Mouse (Mus musculus): Measurements from ENCODE around the gene Ntf3.

Gene Ntf3

DNA sequence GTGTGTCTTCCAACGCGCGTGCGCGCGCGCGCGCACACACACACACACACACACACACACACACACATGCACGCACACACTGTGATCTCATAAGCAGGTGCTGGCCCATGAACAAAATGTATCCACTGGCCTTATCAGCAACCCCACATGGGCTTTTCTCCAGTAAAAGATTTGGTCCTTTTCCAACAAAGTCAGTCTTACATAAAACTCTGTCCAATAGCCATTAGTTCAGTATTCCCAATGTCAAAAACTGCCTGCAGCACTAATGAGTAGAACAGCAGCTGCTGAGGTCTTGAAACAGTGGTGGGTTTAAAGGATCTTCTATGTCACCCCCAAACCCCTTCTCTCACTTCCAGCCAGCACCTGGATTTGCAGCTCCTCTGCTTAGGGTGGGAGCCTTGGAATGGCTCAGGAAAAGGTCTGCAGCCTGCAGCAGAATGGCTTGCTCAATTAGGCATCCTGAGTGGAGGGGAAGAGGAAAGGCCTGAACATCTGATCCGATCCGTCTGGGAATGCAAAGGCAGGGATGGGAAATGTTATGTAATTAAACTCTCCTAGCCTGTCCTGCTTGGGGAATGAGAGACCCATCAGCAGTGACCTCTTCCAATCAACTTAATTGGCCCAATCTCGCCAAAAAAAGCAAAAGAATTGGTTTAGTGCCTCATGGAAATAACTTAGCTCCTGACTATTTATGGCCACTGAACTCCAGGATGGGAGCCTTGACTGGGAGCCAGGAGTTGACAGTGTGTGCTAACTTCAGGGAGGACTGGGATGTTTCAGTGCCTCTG lies 7.2 kb downstream of the Ntf3 start:
- no peak for DNase-seq (ENCODE audit: low spot score in 2 of 2)

GRCm38 (mm10) chr6:126155928-126156327 lies 10.8 kb downstream of the Ntf3 start:
- DNase-seq (ENCODE audit: low spot score in 2 of 2) = no peak

- no peak for DNase-seq (ENCODE audit: low spot score in 2 of 2)
These were observed 12.2 kb downstream of the Ntf3 start for GRCm38 (mm10) chr6:126154372-126154982.

DNA sequence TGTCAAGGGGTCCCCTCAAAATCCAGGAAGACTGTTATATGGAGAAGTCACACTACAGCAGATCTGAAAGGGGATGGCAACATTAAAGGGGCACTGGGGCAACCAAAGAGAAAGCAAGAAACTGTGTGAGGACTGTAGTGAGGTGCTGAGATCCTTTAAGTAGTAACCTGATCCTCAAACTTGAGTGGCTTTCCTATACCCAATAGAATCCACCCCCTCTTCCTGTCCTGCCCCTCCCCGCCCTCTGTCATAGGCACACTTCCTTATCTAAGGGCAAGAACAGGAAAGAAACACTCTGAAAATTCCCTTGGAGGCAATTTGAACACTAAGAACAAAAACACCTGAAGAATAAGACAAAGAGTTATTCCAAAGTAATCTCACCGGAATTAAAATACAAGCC lies 13.6 kb downstream of the Ntf3 start:
- DNase-seq (ENCODE audit: low spot score in 2 of 2) = no peak

- no peak for DNase-seq (ENCODE audit: low spot score in 2 of 2)
These were observed 23.1 kb downstream of the Ntf3 start for GRCm38 (mm10) chr6:126143659-126144058.

GRCm38 (mm10) chr6:126142741-126143140 lies 24.0 kb downstream of the Ntf3 start:
- no peak for DNase-seq (ENCODE audit: low spot score in 2 of 2)

- DNase-seq (ENCODE audit: low spot score in 2 of 2) = no peak
These were observed 24.6 kb downstream of the Ntf3 start for GRCm38 (mm10) chr6:126142021-126142554.

DNA sequence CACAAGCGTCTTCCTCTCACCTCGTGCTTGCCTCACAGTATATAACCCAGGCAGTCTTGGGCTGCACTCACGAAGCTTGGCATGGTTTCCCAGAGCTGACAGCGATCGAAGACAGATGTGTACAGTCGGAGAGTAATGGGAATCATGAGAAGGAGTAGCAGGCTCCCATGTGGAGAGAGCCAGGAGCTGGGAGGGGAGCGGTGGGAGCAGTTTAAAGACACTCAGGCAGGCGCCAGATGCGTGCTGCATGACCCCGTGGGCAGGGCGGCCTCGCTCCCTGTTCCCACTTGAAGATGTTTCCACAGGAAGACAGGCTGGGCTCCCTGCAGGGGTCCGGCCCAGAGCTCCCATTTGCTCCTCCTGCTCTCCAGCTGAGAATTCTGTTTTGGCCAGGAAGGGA lies 25.2 kb downstream of the Ntf3 start:
- peak; percentile 42 to 67 for DNase-seq (ENCODE audit: low spot score in 2 of 2)

DNA sequence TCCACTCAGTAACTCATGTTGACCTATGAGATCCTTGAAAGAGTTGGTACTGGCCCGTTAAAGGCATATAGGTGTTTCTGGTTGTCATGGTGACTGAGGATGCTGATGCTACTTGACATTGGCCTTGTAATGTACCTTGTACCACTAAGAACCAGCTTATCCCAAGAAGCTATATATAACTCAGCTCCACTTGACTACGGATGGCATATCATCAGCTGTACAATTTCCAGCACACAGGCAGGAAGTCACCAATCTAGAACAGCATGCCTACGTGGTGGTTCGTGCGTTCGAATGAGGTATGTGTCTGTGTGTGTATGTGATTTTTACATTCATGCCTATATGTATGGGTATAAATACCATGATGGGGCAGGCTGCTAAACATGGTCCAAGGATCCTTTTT lies 25.7 kb downstream of the Ntf3 start:
- no peak for DNase-seq (ENCODE audit: low spot score in 2 of 2)

GRCm38 (mm10) chr6:126140416-126140815 lies 26.3 kb downstream of the Ntf3 start:
- no peak for DNase-seq (ENCODE audit: low spot score in 2 of 2)

- DNase-seq (ENCODE audit: low spot score in 2 of 2) = no peak
These were observed 32.4 kb downstream of the Ntf3 start for GRCm38 (mm10) chr6:126134155-126134906.

DNA sequence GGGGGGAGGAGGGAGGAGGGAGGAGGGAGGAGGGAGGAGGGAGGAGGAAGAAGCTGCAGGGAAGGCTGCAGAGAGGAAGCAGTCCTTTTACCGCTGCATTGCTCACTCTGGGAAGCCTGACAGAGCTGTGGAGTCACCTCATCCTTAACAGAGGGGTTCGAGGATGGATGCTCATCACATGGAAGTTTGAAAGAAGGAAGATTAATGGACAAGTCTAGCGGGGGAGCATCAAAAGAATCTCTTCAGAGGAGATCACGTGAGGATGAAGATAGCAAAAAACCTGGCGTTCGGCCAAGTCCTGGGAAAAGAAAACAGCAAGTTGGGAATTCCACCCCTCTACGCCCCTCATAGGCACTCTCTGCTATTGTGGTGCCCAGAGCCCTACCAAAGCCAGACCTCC lies 38.5 kb downstream of the Ntf3 start:
- no peak for DNase-seq (ENCODE audit: low spot score in 2 of 2)

DNA sequence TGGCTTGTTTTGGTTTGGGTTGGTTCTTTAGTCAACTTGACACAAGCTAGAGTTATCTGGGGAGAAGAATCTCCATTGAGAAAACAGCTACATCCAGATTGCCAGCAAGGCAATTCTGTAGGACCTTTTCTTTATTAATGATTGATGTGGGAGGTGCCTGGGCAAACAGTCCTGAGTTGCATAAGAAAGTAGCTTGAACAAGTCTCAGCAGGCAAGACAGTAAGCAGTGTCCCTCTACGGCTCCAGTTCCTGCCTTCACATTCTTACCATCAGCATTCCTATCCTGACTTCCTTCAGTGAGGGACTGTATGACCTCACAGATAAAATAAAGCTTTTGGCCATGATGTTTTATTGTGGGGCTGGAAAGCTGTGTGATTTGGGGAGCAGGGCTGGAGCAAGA lies 48.5 kb downstream of the Ntf3 start:
- no peak for DNase-seq (ENCODE audit: low spot score in 2 of 2)

- no peak for DNase-seq (ENCODE audit: low spot score in 2 of 2)
These were observed 49.5 kb downstream of the Ntf3 start for GRCm38 (mm10) chr6:126117191-126117590.

- no peak for DNase-seq (ENCODE audit: low spot score in 2 of 2)
These were observed 51.6 kb downstream of the Ntf3 start for GRCm38 (mm10) chr6:126114934-126115633.

GRCm38 (mm10) chr6:126110892-126111835 lies 55.5 kb downstream of the Ntf3 start:
- no peak for DNase-seq (ENCODE audit: low spot score in 2 of 2)

DNA sequence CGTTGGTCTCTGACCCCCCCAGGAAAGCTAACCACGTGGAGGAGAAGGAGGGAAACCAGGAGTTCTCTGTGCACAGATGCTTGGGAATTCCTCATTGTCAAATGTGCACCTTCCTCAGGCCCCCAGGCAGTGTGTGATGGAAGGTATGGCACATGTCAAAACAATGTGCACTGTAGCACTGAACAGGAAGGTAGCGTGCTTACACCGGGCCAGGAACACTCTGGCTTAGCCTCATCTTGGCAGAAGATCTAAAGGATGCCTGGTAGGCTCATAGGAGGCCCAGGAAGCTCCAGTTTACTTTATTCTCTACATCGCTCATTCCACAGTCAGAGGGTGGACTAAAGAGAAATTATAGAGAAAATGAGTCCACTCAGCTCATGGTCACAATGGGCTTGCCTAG lies 57.5 kb downstream of the Ntf3 start:
- DNase-seq (ENCODE audit: low spot score in 2 of 2) = no peak

- DNase-seq (ENCODE audit: low spot score in 2 of 2) = no peak
These were observed 57.9 kb downstream of the Ntf3 start for GRCm38 (mm10) chr6:126108771-126109170.

DNA sequence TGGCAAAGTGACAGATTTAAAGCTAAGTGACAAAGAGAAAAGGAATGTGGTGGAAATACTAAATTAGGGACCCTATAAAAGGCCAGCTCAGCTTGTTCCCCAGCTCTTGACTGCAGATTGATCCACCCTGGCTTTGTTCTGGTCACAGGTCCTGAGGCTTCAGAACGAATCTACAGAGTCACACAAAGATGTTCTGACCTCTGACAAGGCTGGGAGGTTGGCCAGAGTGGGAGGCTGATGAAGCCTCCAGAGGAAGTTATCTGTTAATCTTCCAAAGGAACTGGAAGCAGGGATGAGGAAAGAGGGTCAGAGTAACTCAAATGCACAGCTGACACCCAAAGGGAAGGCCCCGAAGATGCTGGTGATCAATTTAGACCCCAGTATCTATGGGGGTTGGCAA lies 59.3 kb downstream of the Ntf3 start:
- DNase-seq (ENCODE audit: low spot score in 2 of 2) = no peak

DNA sequence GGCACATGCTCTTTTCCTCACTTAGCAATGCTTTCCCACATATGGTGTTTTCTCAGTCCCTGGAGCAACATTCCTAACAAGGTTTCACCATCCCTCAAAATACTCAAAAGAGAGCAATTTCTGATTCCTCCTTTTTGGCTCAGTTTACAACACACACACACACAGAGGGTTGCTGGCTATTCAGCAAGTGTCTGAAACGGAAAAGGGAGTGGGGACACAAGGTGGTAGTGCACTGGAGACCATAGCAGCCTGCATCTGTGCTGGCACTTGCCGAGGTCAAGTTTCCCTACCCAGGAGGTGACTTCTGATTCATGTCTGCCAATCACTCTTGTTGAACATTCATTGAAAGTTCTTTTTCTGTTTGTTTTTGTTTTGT lies 59.9 kb downstream of the Ntf3 start:
- DNase-seq (ENCODE audit: low spot score in 2 of 2) = no peak
